Mouse (Mus musculus) testis, adult 2 months (tissue): ENCODE measurements around the gene Homer2.

ENCODE experiments used
- CTCF ChIP-seq: fragments of 200-500 bp; IDR thresholded peaks from 2 replicates; pipeline ENCODE4 v1.5.1; 2012; ENCODE audit warnings: low read depth, mild to moderate bottlenecking, inconsistent platforms, low read length, moderate library complexity; ENCODE audit not compliant: control insufficient read depth, insufficient read depth, insufficient replicate concordance
- POLR2A ChIP-seq: fragments of 200-500 bp; IDR thresholded peaks from 2 replicates; pipeline ENCODE4 v1.6.1; 2012; ENCODE audit warnings: low read depth, mild to moderate bottlenecking, inconsistent platforms, low read length, moderate library complexity; ENCODE audit not compliant: control insufficient read depth

DNA sequence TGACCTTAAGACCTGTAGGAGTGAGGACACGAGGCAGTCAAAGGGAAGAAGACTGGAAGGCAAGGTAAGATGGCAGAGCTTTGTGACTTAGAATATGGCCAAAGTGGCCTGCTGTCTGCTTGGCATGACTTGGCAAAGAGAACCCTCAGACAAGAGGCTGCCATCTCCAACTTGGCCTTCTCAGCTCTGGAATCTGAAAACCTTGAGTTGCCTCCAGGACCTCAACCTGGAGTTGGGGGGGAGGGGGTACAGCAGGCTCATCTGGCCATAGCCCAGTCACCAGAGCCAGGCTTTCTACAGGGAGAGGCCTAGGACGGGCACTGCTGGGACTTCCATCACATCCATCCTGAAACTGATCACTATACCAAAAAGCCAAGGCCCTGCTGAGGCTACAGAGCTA, 55.0 kb downstream of the Homer2 start:
- no peak for TF ChIP-seq POLR2A
- no peak for TF ChIP-seq CTCF
